Mouse (Mus musculus): ENCODE measurements around the gene C2cd4c. TPM values are rescaled to one million over a fixed set of nuclear protein-coding genes. Genes with fewer than 3 reads are reported as not detected.

C2cd4c gene
- polyA plus RNA-seq, 1 experiment from 2014 or later, result 0.19 TPM

DNA sequence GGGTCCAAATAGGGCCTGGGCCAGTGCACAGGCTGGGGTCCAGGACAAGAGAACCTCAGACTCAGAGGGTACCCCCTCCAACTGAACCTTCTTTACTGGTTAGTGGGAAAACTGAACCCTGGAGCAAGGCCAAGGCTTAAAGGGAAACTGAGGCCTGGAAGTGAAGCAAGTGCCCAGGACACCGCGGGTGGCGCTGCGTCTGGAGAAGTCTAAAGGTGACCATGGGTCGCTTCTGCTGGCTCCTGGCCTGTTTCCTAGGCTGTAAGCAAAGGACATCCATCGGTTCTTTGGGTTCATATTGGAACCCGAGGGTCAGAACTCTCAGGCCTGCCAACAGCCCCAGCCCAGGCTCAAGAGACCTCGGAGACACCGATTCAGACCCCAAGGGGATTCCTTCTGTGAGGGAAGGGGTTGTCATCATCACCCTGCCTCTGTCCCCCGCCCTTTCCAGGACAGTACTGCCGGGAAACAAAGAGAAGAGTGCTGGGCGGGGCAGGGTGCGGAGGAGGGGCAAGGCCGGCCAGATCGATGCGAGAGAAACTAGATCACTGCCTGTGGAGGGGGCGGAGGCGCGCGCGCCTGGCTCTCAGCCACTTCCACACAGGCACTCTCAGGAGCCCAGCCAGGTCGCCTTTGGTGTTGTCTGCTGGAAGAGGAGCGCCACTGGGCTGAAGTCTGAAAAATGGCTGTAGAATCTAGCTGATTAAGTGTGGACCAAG lies 24.8 kb upstream of the C2cd4c start:
- Histone ChIP-seq H3K27ac (ENCODE audit: low read depth) (no peak overlapping the region), H3K4me2 (ENCODE audit: low read length) (peak overlapping the region; percentile 87), H3K27me3 (replicated peaks; ENCODE audit: control insufficient read depth, insufficient read depth, low read length) (no peaks in the 10 kb centered on the region), H3K36me3 (ENCODE audit: control insufficient read depth, insufficient read depth, low read length) (no peaks in the 10 kb centered on the region), H3K4me1 (replicated peaks; ENCODE audit: control insufficient read depth, insufficient read depth, low read length) (peaks cover 12% of the 10 kb centered on the region), H3K4me3 (ENCODE audit: low read depth, low read length) (peak overlapping the region; percentile 61), H3K9me3 (ENCODE audit: control insufficient read depth, low read length) (no peaks in the 10 kb centered on the region), H3K9ac (ENCODE audit: low read length) (peak overlapping the region; percentile 78; the same call in 1 of the 2 replicates)
- 6% methylated on average over 23 of the region's 23 CpGs for WGBS
- ATAC-seq (replicated peaks; ENCODE audit: low FRiP score, low TSS enrichment, low read depth), result peak; percentile 61
- DNase-seq (ENCODE audit: low spot score), result peak; percentile 77

DNA sequence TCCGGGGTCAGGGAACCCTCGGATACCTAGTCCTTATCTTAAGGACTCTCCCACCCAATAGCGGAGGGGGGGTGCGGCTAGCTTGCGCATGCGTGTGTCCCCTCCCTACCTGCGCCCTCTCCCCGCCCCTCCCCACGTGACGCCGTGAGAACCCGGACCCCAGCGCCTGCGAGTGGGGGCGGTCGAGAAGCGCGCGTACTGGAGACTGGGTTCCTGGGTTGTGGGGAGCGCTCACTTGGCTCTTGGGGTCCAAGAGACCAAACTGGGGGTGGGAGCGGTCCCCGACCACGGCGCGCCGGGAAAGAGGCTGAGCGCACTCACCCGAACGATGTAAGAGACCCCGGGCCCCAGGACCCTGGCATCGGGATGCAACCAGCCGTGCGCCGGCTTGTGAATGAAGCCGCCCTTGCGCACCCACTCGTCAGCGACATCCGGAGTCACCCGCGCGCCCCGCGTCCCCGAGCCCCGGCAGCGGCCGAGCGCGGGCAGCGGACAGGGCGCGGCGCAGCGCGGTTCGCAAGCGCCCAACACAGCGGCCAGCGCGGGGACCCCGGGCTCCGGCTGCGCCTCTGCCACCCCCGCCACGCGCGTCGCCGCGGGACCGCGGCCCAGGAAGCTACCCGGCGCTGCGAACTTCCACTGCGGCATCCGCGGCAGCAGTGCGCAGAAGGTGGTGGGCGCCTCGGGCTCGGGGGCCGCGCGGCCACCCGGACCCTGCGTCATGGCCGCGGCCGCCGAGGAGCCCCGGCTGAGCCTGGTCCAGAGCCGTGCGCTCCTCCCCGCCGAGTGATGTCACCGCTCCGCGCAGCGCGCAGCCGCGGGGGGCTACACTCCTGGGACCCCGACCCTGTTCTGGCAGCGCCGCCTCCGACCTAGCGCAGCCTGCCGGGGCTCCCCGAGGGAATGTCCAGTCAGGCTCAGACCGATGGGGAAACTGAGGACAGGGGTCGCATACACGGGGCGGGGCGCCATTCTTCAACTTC lies 23.6 kb upstream of the C2cd4c start, which contains the start of gene Shc2:
Shc2 (minus strand) TSS at position 791 of the 983 bp plus-strand sequence.
- Histone ChIP-seq H3K36me3 (ENCODE audit: control insufficient read depth, insufficient read depth, low read length) (no peaks in the 10 kb centered on the region), H3K9ac (ENCODE audit: low read length) (peak within 1 kb of the TSS; percentile 78), H3K4me1 (replicated peaks; ENCODE audit: control insufficient read depth, insufficient read depth, low read length) (peaks cover 12% of the 10 kb centered on the region), H3K9me3 (ENCODE audit: control insufficient read depth, low read length) (no peaks in the 10 kb centered on the region), H3K27ac (ENCODE audit: low read depth) (peak within 1 kb of the TSS; percentile 51), H3K27me3 (replicated peaks; ENCODE audit: control insufficient read depth, insufficient read depth, low read length) (no peaks in the 10 kb centered on the region), H3K4me3 (ENCODE audit: low read depth, low read length) (peak within 1 kb of the TSS; percentile 61), H3K4me2 (ENCODE audit: low read length) (peak within 1 kb of the TSS; percentile 87)
- WGBS, result under 1% methylated on average over 116 of the region's 116 CpGs
- DNase-seq (ENCODE audit: low spot score), result peak; percentile 83
- peak; percentile 76 for ATAC-seq (replicated peaks; ENCODE audit: low FRiP score, low TSS enrichment, low read depth)

DNA sequence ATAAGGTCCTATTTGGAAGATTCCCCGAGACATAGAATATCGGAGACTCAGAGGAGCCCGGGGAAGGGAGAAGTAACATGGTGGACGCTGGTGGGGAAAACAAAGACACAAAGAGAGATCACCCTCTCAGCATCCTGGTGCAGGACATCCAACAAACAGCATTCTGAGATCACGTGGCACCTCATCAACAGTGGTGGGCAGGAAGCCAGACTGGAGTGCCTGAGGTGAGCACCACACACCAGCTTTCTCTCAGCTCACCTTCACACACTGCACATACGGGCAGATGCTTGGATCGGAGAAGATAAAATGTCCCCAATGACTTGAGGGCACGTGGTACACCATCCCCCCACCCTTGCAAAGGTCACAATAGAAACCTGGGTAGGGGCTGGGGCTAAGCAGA lies 22.5 kb upstream of the C2cd4c start:
- Histone ChIP-seq H3K9ac (ENCODE audit: low read length) (no peak overlapping the region), H3K4me3 (ENCODE audit: low read depth, low read length) (no peak overlapping the region), H3K4me2 (ENCODE audit: low read length) (no peak overlapping the region), H3K27me3 (replicated peaks; ENCODE audit: control insufficient read depth, insufficient read depth, low read length) (no peaks in the 10 kb centered on the region), H3K9me3 (ENCODE audit: control insufficient read depth, low read length) (no peaks in the 10 kb centered on the region), H3K36me3 (ENCODE audit: control insufficient read depth, insufficient read depth, low read length) (no peaks in the 10 kb centered on the region), H3K27ac (ENCODE audit: low read depth) (no peak overlapping the region), H3K4me1 (replicated peaks; ENCODE audit: control insufficient read depth, insufficient read depth, low read length) (peaks cover 12% of the 10 kb centered on the region)
- ATAC-seq (replicated peaks; ENCODE audit: low FRiP score, low TSS enrichment, low read depth) (no peak), DNase-seq (ENCODE audit: low spot score) (no peak)
- WGBS, result 82% methylated on average over 8 of the region's 8 CpGs

DNA sequence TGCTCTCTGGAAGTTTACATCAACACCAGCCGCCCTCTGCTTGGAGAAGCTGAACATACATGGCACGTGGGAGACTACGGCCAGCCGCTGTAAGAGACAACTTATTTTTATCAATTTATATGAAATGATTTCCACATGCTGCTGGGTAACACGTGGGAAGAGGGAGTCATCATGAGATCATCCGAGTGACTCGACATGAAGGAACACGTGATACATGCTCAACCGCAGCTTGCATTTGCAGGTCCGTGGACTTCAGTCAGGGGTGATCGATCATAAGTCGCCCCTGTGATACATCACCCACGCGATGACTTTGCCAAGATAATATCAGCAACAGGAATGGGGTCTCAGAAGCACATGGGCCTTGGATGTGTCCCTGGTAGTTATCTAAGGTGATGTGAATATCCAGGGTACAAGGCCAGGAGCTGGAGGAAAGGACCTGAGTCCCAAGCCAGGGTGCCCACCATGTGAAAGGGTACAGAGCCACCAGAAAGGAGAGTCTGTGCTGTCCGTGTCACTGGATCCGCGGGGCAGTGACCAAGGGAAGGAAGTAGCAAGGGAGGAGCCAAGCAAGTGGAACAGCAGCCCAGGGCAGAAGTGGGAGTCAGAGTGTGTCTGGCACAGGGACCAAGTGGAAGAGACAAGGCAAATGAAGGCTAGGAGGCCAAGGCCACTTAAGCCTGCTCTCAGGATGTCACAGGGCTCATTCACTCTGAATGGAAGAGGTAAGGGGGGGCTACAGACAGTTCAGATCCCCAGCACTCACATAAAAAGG lies 19.4 kb upstream of the C2cd4c start:
- no peak overlapping the region for H3K27ac ChIP-seq (ENCODE audit: low read depth)
- peaks cover 3% of the 10 kb centered on the region for H3K4me1 ChIP-seq (replicated peaks; ENCODE audit: control insufficient read depth, insufficient read depth, low read length)
- DNase-seq (ENCODE audit: low spot score) (no peak), ATAC-seq (replicated peaks; ENCODE audit: low FRiP score, low TSS enrichment, low read depth) (no peak)
- WGBS, result 81% methylated on average over 17 of the region's 17 CpGs
- no peak overlapping the region for H3K4me3 ChIP-seq (ENCODE audit: low read depth, low read length)
- no peaks in the 10 kb centered on the region for H3K9me3 ChIP-seq (ENCODE audit: control insufficient read depth, low read length)
- H3K36me3 ChIP-seq (ENCODE audit: control insufficient read depth, insufficient read depth, low read length), result no peaks in the 10 kb centered on the region
- H3K27me3 ChIP-seq (replicated peaks; ENCODE audit: control insufficient read depth, insufficient read depth, low read length), result no peaks in the 10 kb centered on the region
- H3K9ac ChIP-seq (ENCODE audit: low read length), result no peak overlapping the region
- H3K4me2 ChIP-seq (ENCODE audit: low read length), result no peak overlapping the region

DNA sequence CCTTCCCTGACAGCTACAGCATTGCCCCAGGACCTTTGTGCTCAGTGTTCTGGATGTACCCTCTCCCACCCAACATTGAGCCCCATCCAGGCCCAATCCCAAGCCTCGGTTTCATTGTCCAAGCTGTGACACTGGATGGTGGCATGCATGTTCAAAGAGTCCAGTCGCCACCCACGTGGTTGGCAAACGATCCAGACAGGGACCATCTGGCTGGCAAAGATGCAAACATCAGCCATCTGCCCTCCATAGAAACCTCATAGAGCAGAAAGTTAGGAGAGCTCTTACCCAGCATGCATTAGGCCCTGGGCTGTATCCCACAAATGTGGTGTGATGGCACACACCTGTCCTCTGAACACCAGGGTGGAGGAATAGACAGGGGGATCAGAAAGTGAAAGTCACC lies 17.6 kb upstream of the C2cd4c start:
- no peak overlapping the region for H3K4me3 ChIP-seq (ENCODE audit: low read depth, low read length)
- DNase-seq (ENCODE audit: low spot score) (no peak), ATAC-seq (replicated peaks; ENCODE audit: low FRiP score, low TSS enrichment, low read depth) (no peak)
- no peaks in the 10 kb centered on the region for H3K9me3 ChIP-seq (ENCODE audit: control insufficient read depth, low read length)
- no peaks in the 10 kb centered on the region for H3K27me3 ChIP-seq (replicated peaks; ENCODE audit: control insufficient read depth, insufficient read depth, low read length)
- no peaks in the 10 kb centered on the region for H3K36me3 ChIP-seq (ENCODE audit: control insufficient read depth, insufficient read depth, low read length)
- no peak overlapping the region for H3K9ac ChIP-seq (ENCODE audit: low read length)
- H3K4me1 ChIP-seq (replicated peaks; ENCODE audit: control insufficient read depth, insufficient read depth, low read length), result no peaks in the 10 kb centered on the region
- 80% methylated on average over 4 of the region's 4 CpGs for WGBS
- no peak overlapping the region for H3K4me2 ChIP-seq (ENCODE audit: low read length)
- no peak overlapping the region for H3K27ac ChIP-seq (ENCODE audit: low read depth)

DNA sequence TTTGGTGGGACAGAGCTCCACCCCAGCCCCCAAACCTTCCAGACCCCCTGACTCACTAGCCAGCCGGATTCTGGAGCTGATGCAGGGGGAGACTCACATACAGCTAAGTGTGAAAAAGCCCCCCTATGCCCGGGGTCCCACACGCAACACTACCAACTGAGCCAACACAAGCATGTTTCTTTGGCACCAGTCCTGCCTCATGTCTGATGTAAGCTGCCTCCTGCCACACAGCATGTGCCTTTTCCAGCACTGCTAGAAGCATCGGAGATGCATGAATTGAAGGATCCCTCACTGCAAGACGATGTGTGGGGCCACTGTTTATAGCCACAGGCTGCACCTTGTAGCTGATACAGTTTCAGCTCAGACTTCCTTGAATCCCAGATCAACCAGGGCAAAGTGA lies 14.6 kb upstream of the C2cd4c start:
- ATAC-seq (replicated peaks; ENCODE audit: low FRiP score, low TSS enrichment, low read depth) (no peak), DNase-seq (ENCODE audit: low spot score) (no peak)
- Histone ChIP-seq H3K4me3 (ENCODE audit: low read depth, low read length) (no peak overlapping the region), H3K9me3 (ENCODE audit: control insufficient read depth, low read length) (no peaks in the 10 kb centered on the region), H3K9ac (ENCODE audit: low read length) (no peak overlapping the region), H3K4me2 (ENCODE audit: low read length) (no peak overlapping the region), H3K27ac (ENCODE audit: low read depth) (no peak overlapping the region), H3K36me3 (ENCODE audit: control insufficient read depth, insufficient read depth, low read length) (no peaks in the 10 kb centered on the region), H3K27me3 (replicated peaks; ENCODE audit: control insufficient read depth, insufficient read depth, low read length) (no peaks in the 10 kb centered on the region), H3K4me1 (replicated peaks; ENCODE audit: control insufficient read depth, insufficient read depth, low read length) (no peaks in the 10 kb centered on the region)
- WGBS, result 87% methylated on average over 5 of the region's 5 CpGs

DNA sequence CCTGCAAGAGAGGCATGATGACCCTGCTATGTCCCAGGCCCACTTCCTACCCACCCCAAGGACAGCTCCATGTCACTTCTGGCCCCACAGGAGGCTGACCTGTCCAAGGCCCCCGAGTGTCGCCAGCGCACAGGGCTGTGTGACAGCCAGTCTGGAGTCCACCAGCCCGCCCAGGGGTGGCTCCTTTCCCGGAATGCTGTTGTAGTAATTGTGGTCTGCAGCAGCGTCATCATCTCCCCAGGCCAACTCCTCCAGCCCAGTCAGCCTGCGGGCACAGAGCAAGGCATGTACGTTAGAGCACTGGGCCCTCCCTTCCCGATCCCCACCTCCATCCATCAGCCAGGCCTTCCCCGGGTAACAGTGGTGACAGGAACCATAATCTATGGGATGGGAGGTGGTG lies 12.3 kb upstream of the C2cd4c start:
- no peak for DNase-seq (ENCODE audit: low spot score)
- no peaks in the 10 kb centered on the region for H3K36me3 ChIP-seq (ENCODE audit: control insufficient read depth, insufficient read depth, low read length)
- no peak for ATAC-seq (replicated peaks; ENCODE audit: low FRiP score, low TSS enrichment, low read depth)
- H3K9me3 ChIP-seq (ENCODE audit: control insufficient read depth, low read length), result no peaks in the 10 kb centered on the region
- H3K4me3 ChIP-seq (ENCODE audit: low read depth, low read length), result no peak overlapping the region
- no peak overlapping the region for H3K4me2 ChIP-seq (ENCODE audit: low read length)
- 80% methylated on average over 10 of the region's 10 CpGs for WGBS
- no peak overlapping the region for H3K9ac ChIP-seq (ENCODE audit: low read length)
- no peak overlapping the region for H3K27ac ChIP-seq (ENCODE audit: low read depth)
- no peaks in the 10 kb centered on the region for H3K4me1 ChIP-seq (replicated peaks; ENCODE audit: control insufficient read depth, insufficient read depth, low read length)
- no peaks in the 10 kb centered on the region for H3K27me3 ChIP-seq (replicated peaks; ENCODE audit: control insufficient read depth, insufficient read depth, low read length)

DNA sequence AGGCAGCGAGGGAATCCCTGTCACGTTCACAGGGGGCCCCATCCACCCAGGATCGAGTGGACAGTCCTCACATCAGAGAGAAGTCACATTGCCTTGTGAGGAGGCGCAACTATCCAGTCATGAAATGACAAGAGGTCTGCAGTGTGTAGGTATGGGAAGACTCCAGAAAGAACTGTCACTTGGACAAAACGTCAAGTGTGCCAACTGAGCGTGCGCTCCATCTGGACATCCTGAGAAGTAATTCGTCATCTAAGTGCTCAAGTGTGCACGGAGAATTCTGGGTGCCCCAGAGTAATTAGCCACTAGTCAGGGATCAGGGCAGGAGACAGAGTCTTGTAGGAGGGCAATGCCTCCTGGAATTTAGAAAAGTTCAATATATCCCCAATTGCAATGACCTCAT lies 11.6 kb upstream of the C2cd4c start:
- DNase-seq (ENCODE audit: low spot score) (no peak), ATAC-seq (replicated peaks; ENCODE audit: low FRiP score, low TSS enrichment, low read depth) (no peak)
- Histone ChIP-seq H3K4me2 (ENCODE audit: low read length) (no peak overlapping the region), H3K27me3 (replicated peaks; ENCODE audit: control insufficient read depth, insufficient read depth, low read length) (no peaks in the 10 kb centered on the region), H3K27ac (ENCODE audit: low read depth) (no peak overlapping the region), H3K9ac (ENCODE audit: low read length) (no peak overlapping the region), H3K4me1 (replicated peaks; ENCODE audit: control insufficient read depth, insufficient read depth, low read length) (no peaks in the 10 kb centered on the region), H3K9me3 (ENCODE audit: control insufficient read depth, low read length) (no peaks in the 10 kb centered on the region), H3K36me3 (ENCODE audit: control insufficient read depth, insufficient read depth, low read length) (no peaks in the 10 kb centered on the region), H3K4me3 (ENCODE audit: low read depth, low read length) (no peak overlapping the region)
- WGBS, result 78% methylated on average over 9 of the region's 9 CpGs
